Mouse (Mus musculus): ENCODE results near the gene Ssrp1. TPM values are rescaled to one million over a fixed set of nuclear protein-coding genes. Genes with fewer than 3 reads are reported as not detected.

Ssrp1 gene
- polyA plus RNA-seq, 1 experiment from 2014 or later: 80.8 TPM

DNA sequence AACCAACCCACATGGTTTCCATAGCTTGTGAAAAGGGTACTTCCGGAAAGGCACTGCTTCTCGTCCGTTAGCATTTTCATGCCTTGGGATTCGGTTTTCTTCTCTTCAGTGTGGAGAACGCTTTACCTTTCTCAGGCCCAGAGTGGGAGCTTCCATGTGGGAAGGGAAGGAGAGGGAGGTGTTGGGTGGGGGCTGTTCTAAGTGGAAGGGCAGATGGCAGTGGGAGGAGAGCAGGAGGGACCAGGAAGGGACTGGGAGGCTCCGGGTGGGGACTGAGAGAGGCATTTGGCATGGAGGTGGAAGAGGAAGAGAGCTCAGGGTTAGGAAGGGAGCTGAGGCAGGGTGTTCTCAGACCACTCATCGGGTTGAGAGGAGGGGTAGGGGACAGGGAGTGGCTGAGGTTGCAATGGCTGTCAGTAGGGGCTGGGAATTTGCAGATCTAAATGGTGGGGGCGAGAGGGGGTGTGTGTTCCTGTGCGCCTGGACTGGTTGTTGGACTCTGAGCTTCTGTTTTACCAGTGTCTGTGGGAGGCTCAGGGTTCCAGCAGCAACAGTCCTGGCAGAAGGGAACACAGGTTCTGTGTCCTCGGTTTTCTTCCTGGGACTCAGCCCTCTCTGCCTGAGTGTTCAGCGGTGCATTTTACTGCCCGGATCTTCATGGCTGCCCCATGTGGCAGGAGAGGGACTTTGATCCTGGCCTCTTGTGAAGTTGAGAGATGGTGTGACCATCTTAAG is 28.3 kb downstream of the Ssrp1 start:
- 64% methylated on average over 12 of the region's 12 CpGs for whole genome bisulfite sequencing (ENCODE audit: insufficient replicate concordance)
- Histone ChIP-seq H3K4me2 (ENCODE audit: low read depth, low read length) (no peak overlapping the region), H3K27me3 (ENCODE audit: insufficient read depth, low read length) (no peaks in the 10 kb centered on the region), H3K4me3 (ENCODE audit: low read depth, low read length) (no peak overlapping the region), H3K4me1 (ENCODE audit: insufficient read depth) (peaks cover 15% of the 10 kb centered on the region), H3K9me3 (ENCODE audit: low read length) (no peaks in the 10 kb centered on the region), H3K36me3 (replicated peaks; ENCODE audit: insufficient read depth, low read length) (peaks cover 6% of the 10 kb centered on the region; the same call in 1 of the 2 replicates), H3K9ac (replicated peaks) (no peak overlapping the region), H3K27ac (ENCODE audit: low read depth) (no peak overlapping the region)
- no peak for TF ChIP-seq EP300 (IDR thresholded peaks at IDR 0.05; ENCODE audit: low read depth)
- TF ChIP-seq CTCF (IDR thresholded peaks at IDR 0.05; ENCODE audit: low read depth): no peak
- no peak for DNase-seq
- no peak for ATAC-seq

DNA sequence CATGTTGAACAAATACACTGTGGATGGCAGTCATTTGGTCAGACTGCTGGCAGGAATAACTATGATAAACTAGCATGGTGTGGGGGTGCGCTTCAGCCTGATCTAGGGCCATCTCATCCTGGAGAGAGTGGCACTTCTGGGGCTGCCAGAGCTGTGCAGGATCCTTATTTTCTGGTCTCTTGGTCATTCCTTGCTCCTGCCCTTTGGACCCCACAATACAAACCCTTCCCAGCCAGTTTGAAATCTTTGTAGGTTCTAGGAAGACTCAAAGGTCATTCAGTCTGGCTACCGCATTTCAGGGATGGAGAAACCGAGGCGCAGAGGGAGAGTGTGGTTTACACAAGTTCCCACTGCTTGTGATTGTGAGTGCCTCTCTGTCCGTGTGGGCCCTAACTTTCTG is 29.9 kb downstream of the Ssrp1 start:
- WGBS (ENCODE audit: insufficient replicate concordance): 80% methylated on average over 5 of the region's 5 CpGs
- H3K4me1 ChIP-seq (ENCODE audit: insufficient read depth): peaks cover 10% of the 10 kb centered on the region
- no peak overlapping the region for H3K27ac ChIP-seq (ENCODE audit: low read depth)
- no peak for TF ChIP-seq CTCF (IDR thresholded peaks at IDR 0.05; ENCODE audit: low read depth)
- no peak for TF ChIP-seq EP300 (IDR thresholded peaks at IDR 0.05; ENCODE audit: low read depth)
- no peak overlapping the region for H3K4me2 ChIP-seq (ENCODE audit: low read depth, low read length)
- no peaks in the 10 kb centered on the region for H3K27me3 ChIP-seq (ENCODE audit: insufficient read depth, low read length)
- peaks cover 6% of the 10 kb centered on the region for H3K36me3 ChIP-seq (replicated peaks; ENCODE audit: insufficient read depth, low read length)
- H3K9ac ChIP-seq (replicated peaks): no peak overlapping the region
- ATAC-seq (no peak), DNase-seq (no peak)
- no peak overlapping the region for H3K4me3 ChIP-seq (ENCODE audit: low read depth, low read length)
- H3K9me3 ChIP-seq (ENCODE audit: low read length): no peaks in the 10 kb centered on the region

DNA sequence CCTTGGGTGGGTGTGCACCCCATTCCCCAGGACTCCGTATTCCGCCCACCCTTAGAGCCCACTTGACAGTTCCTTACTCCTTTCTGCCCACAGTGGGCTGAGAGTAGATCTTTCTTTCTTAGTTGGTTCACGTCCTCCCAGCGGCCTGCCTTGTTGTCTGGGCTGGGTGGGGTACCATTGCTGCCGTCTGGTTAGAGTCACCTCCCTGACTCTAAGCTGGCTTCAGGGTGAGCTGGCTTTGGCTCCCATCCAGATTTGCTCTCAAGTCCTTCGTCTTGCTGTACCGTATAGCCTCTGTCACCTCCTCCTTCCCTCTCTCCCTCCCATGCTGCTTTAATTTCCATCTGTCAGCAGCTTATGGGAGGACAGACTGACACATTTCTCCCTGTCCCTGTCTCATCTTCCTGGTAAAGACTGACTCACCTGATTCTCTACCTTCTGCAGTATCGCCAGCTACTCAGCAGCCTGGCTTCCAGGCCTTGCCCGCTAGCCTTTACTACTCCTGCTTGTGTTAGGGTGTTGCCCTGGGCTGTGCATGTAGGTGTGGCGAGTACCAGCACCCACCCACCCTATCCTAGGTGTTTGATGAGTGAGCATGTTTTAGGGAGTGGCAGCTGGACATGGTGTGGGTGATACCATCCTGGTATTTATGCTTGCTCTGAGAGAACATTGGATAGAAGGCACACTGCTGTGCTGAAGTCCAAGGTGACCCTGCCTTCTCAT is 31.0 kb downstream of the Ssrp1 start:
- Histone ChIP-seq H3K9ac (replicated peaks) (no peak overlapping the region), H3K36me3 (replicated peaks; ENCODE audit: insufficient read depth, low read length) (no peaks in the 10 kb centered on the region; the same call in none of the 2 replicates), H3K4me2 (ENCODE audit: low read depth, low read length) (no peak overlapping the region), H3K27ac (ENCODE audit: low read depth) (no peak overlapping the region), H3K4me1 (ENCODE audit: insufficient read depth) (peaks cover 15% of the 10 kb centered on the region), H3K27me3 (ENCODE audit: insufficient read depth, low read length) (no peaks in the 10 kb centered on the region), H3K9me3 (ENCODE audit: low read length) (no peaks in the 10 kb centered on the region), H3K4me3 (ENCODE audit: low read depth, low read length) (no peak overlapping the region)
- no peak for ATAC-seq
- 75% methylated on average over 10 of the region's 10 CpGs for WGBS (ENCODE audit: insufficient replicate concordance)
- no peak for TF ChIP-seq EP300 (IDR thresholded peaks at IDR 0.05; ENCODE audit: low read depth)
- TF ChIP-seq CTCF (IDR thresholded peaks at IDR 0.05; ENCODE audit: low read depth): no peak
- DNase-seq: no peak

DNA sequence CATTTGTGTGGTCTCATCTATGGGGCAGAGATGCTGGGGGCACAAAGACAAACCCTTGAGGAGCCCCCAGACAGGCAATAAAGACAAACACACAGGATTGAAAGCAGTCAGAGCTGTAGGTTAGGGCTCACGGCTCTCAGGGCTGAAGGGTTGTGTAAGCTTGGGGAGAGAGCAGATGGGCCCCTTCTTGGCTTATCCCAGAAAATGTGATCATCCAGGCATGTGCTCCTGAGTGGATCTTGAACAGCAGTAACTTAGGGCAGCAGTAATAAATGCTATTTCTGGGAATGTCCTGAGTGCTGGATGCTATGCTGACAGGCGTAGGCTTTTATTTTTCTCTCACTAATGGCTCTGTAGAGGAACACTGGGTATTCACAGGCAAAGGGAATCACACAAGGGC is 31.6 kb downstream of the Ssrp1 start:
- Histone ChIP-seq H3K36me3 (replicated peaks; ENCODE audit: insufficient read depth, low read length) (no peaks in the 10 kb centered on the region; the same call in none of the 2 replicates), H3K4me3 (ENCODE audit: low read depth, low read length) (no peak overlapping the region), H3K27ac (ENCODE audit: low read depth) (no peak overlapping the region), H3K4me1 (ENCODE audit: insufficient read depth) (peaks cover 10% of the 10 kb centered on the region), H3K27me3 (ENCODE audit: insufficient read depth, low read length) (no peaks in the 10 kb centered on the region), H3K9me3 (ENCODE audit: low read length) (no peaks in the 10 kb centered on the region), H3K4me2 (ENCODE audit: low read depth, low read length) (no peak overlapping the region), H3K9ac (replicated peaks) (no peak overlapping the region)
- WGBS (ENCODE audit: insufficient replicate concordance): 87% methylated on average over 2 of the region's 2 CpGs
- TF ChIP-seq CTCF (IDR thresholded peaks at IDR 0.05; ENCODE audit: low read depth): no peak
- no peak for TF ChIP-seq EP300 (IDR thresholded peaks at IDR 0.05; ENCODE audit: low read depth)
- ATAC-seq: no peak
- no peak for DNase-seq

DNA sequence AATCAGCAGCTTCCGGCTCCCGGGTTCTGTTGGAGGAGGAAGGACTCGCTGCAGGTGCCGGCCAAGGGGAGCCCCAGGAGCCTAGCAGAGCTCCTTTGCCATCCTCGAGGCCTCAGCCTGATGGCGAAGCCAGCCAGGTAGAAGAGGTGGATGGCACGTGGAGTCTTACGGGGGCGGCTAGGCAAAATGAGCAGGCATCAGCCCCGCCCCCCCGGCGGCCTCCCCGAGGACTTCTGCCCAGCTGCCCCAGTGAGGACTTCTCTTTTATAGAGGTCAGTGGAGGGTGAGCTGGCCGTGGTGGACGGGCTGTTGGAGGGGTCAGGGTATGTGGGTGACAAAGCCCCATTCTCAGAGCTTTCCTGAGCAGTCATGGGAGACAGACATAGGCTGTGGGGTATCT is 33.1 kb downstream of the Ssrp1 start:
- H3K27me3 ChIP-seq (ENCODE audit: insufficient read depth, low read length): no peaks in the 10 kb centered on the region
- no peak overlapping the region for H3K4me3 ChIP-seq (ENCODE audit: low read depth, low read length)
- no peak overlapping the region for H3K9ac ChIP-seq (replicated peaks)
- peaks cover 8% of the 10 kb centered on the region for H3K4me1 ChIP-seq (ENCODE audit: insufficient read depth)
- ATAC-seq: no peak
- no peaks in the 10 kb centered on the region for H3K9me3 ChIP-seq (ENCODE audit: low read length)
- H3K36me3 ChIP-seq (replicated peaks; ENCODE audit: insufficient read depth, low read length): peaks cover 2% of the 10 kb centered on the region
- TF ChIP-seq EP300 (IDR thresholded peaks at IDR 0.05; ENCODE audit: low read depth) (no peak), CTCF (IDR thresholded peaks at IDR 0.05; ENCODE audit: low read depth) (no peak)
- H3K27ac ChIP-seq (ENCODE audit: low read depth): no peak overlapping the region
- no peak for DNase-seq
- no peak overlapping the region for H3K4me2 ChIP-seq (ENCODE audit: low read depth, low read length)
- WGBS (ENCODE audit: insufficient replicate concordance): 76% methylated on average over 15 of the region's 15 CpGs

DNA sequence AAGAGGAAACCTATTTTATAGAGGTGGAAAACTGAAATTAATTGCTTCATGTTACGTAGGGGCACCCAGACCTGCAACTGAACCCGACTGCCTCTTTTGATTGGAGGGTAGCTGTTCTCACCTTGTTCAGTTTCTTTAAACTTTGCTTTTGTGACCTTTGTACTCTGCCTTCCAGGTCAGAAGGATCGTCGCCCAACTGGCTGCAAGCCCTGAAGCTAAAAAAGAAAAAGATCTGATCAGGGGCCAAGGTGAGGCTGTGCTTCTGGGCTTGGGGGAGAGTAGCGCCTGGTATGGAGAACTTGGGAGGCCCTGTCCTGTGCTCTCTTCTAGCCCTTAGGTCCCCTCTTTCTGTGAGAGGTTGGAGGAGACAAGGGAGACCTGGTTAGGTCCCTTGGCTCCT is 34.9 kb downstream of the Ssrp1 start:
- no peak overlapping the region; the same call in 1 of the 2 replicates for H3K27ac ChIP-seq (ENCODE audit: low read depth)
- H3K36me3 ChIP-seq (replicated peaks; ENCODE audit: insufficient read depth, low read length): peaks cover 2% of the 10 kb centered on the region
- H3K27me3 ChIP-seq (ENCODE audit: insufficient read depth, low read length): no peaks in the 10 kb centered on the region
- 70% methylated on average over 5 of the region's 5 CpGs for WGBS (ENCODE audit: insufficient replicate concordance)
- no peak overlapping the region for H3K9ac ChIP-seq (replicated peaks)
- H3K9me3 ChIP-seq (ENCODE audit: low read length): no peaks in the 10 kb centered on the region
- no peak overlapping the region for H3K4me2 ChIP-seq (ENCODE audit: low read depth, low read length)
- no peak overlapping the region for H3K4me3 ChIP-seq (ENCODE audit: low read depth, low read length)
- peaks cover 8% of the 10 kb centered on the region for H3K4me1 ChIP-seq (ENCODE audit: insufficient read depth)
- ATAC-seq: peak; percentile 65
- no peak for DNase-seq
- TF ChIP-seq EP300 (IDR thresholded peaks at IDR 0.05; ENCODE audit: low read depth) (no peak), CTCF (IDR thresholded peaks at IDR 0.05; ENCODE audit: low read depth) (no peak)

Measured in liver, postnatal 0 days (tissue).